Mouse (Mus musculus): ENCODE data around the gene Ube2d3. TPM values are rescaled to one million over a fixed set of nuclear protein-coding genes. Genes with fewer than 3 reads are reported as not detected.

The Ube2d3 gene
- polyA plus RNA-seq, 1 experiment, result 237 TPM

GRCm38 (mm10) chr3:135422856-135423607 lies 14.9 kb upstream of the Ube2d3 start:
- peak overlapping the region; percentile 80 for H3ac ChIP-seq (ENCODE audit: control insufficient read depth, insufficient read length)
- H3K27me3 ChIP-seq (ENCODE audit: control insufficient read depth, insufficient read depth, insufficient read length), result no peaks in the 10 kb centered on the region
- H3K4me3 ChIP-seq, result peak overlapping the region; percentile 82
- H3K4me2 ChIP-seq (ENCODE audit: low read depth), result peak overlapping the region; percentile 81
- H3K36me3 ChIP-seq (ENCODE audit: control insufficient read depth, insufficient read depth), result no peaks in the 10 kb centered on the region
- no peak for TF ChIP-seq MAX (IDR thresholded peaks at IDR 0.05; ENCODE audit: low read depth)
- no peak for TF ChIP-seq SRF (IDR thresholded peaks at IDR 0.05; ENCODE audit: control insufficient read depth, insufficient read length, low read depth)
- TF ChIP-seq POLR2A (IDR thresholded peaks at IDR 0.05; ENCODE audit: insufficient read length, low read depth), result peak; percentile 79
- TF ChIP-seq TCF12 (IDR thresholded peaks at IDR 0.05; ENCODE audit: insufficient read depth, poor library complexity, severe bottlenecking), result no peak
- peak; percentile 91 for TF ChIP-seq POLR2AphosphoS2 (IDR thresholded peaks at IDR 0.05; ENCODE audit: insufficient read length, low read depth)
- TF ChIP-seq USF1 (IDR thresholded peaks at IDR 0.05; ENCODE audit: low read depth), result peak; percentile 75
- TF ChIP-seq E2F4 (IDR thresholded peaks at IDR 0.05; ENCODE audit: insufficient read depth), result peak; percentile 2
- no peak for TF ChIP-seq REST (IDR thresholded peaks at IDR 0.05; ENCODE audit: insufficient read depth, insufficient read length)
- peak in 1 of 3 experiments; percentile 24 for TF ChIP-seq MYOG (IDR thresholded peaks at IDR 0.05; ENCODE audit: control insufficient read depth in 1 of 3, insufficient read depth in 1 of 3, insufficient read length in 2 of 3, low read depth in 2 of 3)
- no peak for TF ChIP-seq TCF3 (IDR thresholded peaks at IDR 0.05; ENCODE audit: insufficient read length, low read depth)
- peak in 1 of 3 experiments; percentile 52 for TF ChIP-seq MYOD1 (IDR thresholded peaks at IDR 0.05; ENCODE audit: control insufficient read depth in 1 of 3, insufficient read length in 2 of 3, low read depth in 2 of 3)
- no peak for TF ChIP-seq CEBPB (IDR thresholded peaks at IDR 0.05; ENCODE audit: insufficient read depth, poor library complexity, severe bottlenecking)
- peaks cover 76% of the 10 kb centered on the region for H3K79me2 ChIP-seq (ENCODE audit: control insufficient read depth, insufficient read depth)

DNA sequence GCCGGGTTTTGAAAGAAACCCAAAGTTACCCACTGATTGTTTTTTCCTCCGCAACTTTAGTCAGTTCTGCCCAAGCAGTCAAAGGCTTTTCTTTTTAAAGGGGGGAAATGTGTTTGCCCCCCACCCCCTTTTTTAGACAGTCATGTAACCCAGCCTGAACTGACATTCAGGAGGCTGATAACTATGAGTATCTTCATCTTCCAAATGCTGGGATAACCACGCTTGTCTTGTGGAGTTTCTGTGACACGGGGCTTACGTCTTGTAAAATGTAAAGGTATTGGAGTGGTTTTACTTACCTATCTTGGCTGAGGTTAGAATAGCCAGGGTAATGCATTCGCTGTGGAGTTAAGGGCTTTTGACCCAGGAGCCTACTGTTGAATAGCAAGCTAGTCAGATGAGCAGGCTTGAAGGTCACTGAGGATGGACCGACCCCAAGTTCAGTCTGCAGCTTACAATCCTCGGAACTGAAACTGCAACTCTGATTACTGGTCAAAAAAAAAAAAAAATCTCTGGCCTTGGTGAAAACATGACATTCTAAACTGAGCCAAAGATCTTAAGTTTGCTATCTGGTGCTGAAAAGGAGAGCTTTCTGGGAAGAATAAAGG lies 14.2 kb upstream of the Ube2d3 start, which contains the start of gene Cisd2:
TSS of gene Cisd2 (minus strand) at position 318 of the 605 bp plus-strand sequence.
- Histone ChIP-seq H3K27me3 (ENCODE audit: control insufficient read depth, insufficient read depth, insufficient read length) (no peaks in the 10 kb centered on the region), H3K4me2 (ENCODE audit: low read depth) (peak within 1 kb of the TSS; percentile 81), H3K36me3 (ENCODE audit: control insufficient read depth, insufficient read depth) (no peaks in the 10 kb centered on the region), H3K4me3 (peak within 1 kb of the TSS; percentile 82), H3ac (ENCODE audit: control insufficient read depth, insufficient read length) (peak within 1 kb of the TSS; percentile 80), H3K79me2 (ENCODE audit: control insufficient read depth, insufficient read depth) (peaks cover 72% of the 10 kb centered on the region)
- TF ChIP-seq TCF12 (IDR thresholded peaks at IDR 0.05; ENCODE audit: insufficient read depth, poor library complexity, severe bottlenecking), result no peak
- no peak for TF ChIP-seq REST (IDR thresholded peaks at IDR 0.05; ENCODE audit: insufficient read depth, insufficient read length)
- no peak for TF ChIP-seq POLR2A (IDR thresholded peaks at IDR 0.05; ENCODE audit: insufficient read length, low read depth)
- TF ChIP-seq CEBPB (IDR thresholded peaks at IDR 0.05; ENCODE audit: insufficient read depth, poor library complexity, severe bottlenecking), result no peak
- no peak for TF ChIP-seq MYOD1 (IDR thresholded peaks at IDR 0.05; ENCODE audit: control insufficient read depth in 1 of 3, insufficient read length in 2 of 3, low read depth in 2 of 3)
- no peak for TF ChIP-seq MYOG (IDR thresholded peaks at IDR 0.05; ENCODE audit: control insufficient read depth in 1 of 3, insufficient read depth in 1 of 3, insufficient read length in 2 of 3, low read depth in 2 of 3)
- TF ChIP-seq POLR2AphosphoS2 (IDR thresholded peaks at IDR 0.05; ENCODE audit: insufficient read length, low read depth), result no peak
- no peak for TF ChIP-seq E2F4 (IDR thresholded peaks at IDR 0.05; ENCODE audit: insufficient read depth)
- TF ChIP-seq USF1 (IDR thresholded peaks at IDR 0.05; ENCODE audit: low read depth), result no peak
- TF ChIP-seq TCF3 (IDR thresholded peaks at IDR 0.05; ENCODE audit: insufficient read length, low read depth), result no peak
- TF ChIP-seq SRF (IDR thresholded peaks at IDR 0.05; ENCODE audit: control insufficient read depth, insufficient read length, low read depth), result no peak
- TF ChIP-seq MAX (IDR thresholded peaks at IDR 0.05; ENCODE audit: low read depth), result no peak

GRCm38 (mm10) chr3:135436901-135437616 lies 890 bp upstream of the Ube2d3 start:
- TF ChIP-seq USF1 (IDR thresholded peaks at IDR 0.05; ENCODE audit: low read depth), result no peak
- TF ChIP-seq SRF (IDR thresholded peaks at IDR 0.05; ENCODE audit: control insufficient read depth, insufficient read length, low read depth), result no peak
- TF ChIP-seq E2F4 (IDR thresholded peaks at IDR 0.05; ENCODE audit: insufficient read depth), result no peak
- TF ChIP-seq REST (IDR thresholded peaks at IDR 0.05; ENCODE audit: insufficient read depth, insufficient read length), result no peak
- TF ChIP-seq POLR2A (IDR thresholded peaks at IDR 0.05; ENCODE audit: insufficient read length, low read depth), result no peak
- no peak for TF ChIP-seq MYOD1 (IDR thresholded peaks at IDR 0.05; ENCODE audit: control insufficient read depth in 1 of 3, insufficient read length in 2 of 3, low read depth in 2 of 3)
- no peak for TF ChIP-seq TCF3 (IDR thresholded peaks at IDR 0.05; ENCODE audit: insufficient read length, low read depth)
- TF ChIP-seq CEBPB (IDR thresholded peaks at IDR 0.05; ENCODE audit: insufficient read depth, poor library complexity, severe bottlenecking), result no peak
- TF ChIP-seq MAX (IDR thresholded peaks at IDR 0.05; ENCODE audit: low read depth), result no peak
- TF ChIP-seq TCF12 (IDR thresholded peaks at IDR 0.05; ENCODE audit: insufficient read depth, poor library complexity, severe bottlenecking), result no peak
- TF ChIP-seq POLR2AphosphoS2 (IDR thresholded peaks at IDR 0.05; ENCODE audit: insufficient read length, low read depth), result no peak
- TF ChIP-seq MYOG (IDR thresholded peaks at IDR 0.05; ENCODE audit: control insufficient read depth in 1 of 3, insufficient read depth in 1 of 3, insufficient read length in 2 of 3, low read depth in 2 of 3), result no peak
- Histone ChIP-seq H3K79me2 (ENCODE audit: control insufficient read depth, insufficient read depth) (peaks cover 27% of the 10 kb centered on the region), H3ac (ENCODE audit: control insufficient read depth, insufficient read length) (peak overlapping the region; percentile 94), H3K4me3 (peak overlapping the region; percentile 98), H3K36me3 (ENCODE audit: control insufficient read depth, insufficient read depth) (peaks cover 12% of the 10 kb centered on the region), H3K4me2 (ENCODE audit: low read depth) (peak overlapping the region; percentile 75), H3K27me3 (ENCODE audit: control insufficient read depth, insufficient read depth, insufficient read length) (no peaks in the 10 kb centered on the region)

GRCm38 (mm10) chr3:135438531-135438912 lies 573 bp downstream of the Ube2d3 start:
- Histone ChIP-seq H3K4me2 (ENCODE audit: low read depth) (no peak overlapping the region), H3K79me2 (ENCODE audit: control insufficient read depth, insufficient read depth) (peaks cover 42% of the 10 kb centered on the region), H3K36me3 (ENCODE audit: control insufficient read depth, insufficient read depth) (peaks cover 21% of the 10 kb centered on the region), H3K27me3 (ENCODE audit: control insufficient read depth, insufficient read depth, insufficient read length) (no peaks in the 10 kb centered on the region), H3K4me3 (peak overlapping the region; percentile 98), H3ac (ENCODE audit: control insufficient read depth, insufficient read length) (peak overlapping the region; percentile 94)
- TF ChIP-seq POLR2A (IDR thresholded peaks at IDR 0.05; ENCODE audit: insufficient read length, low read depth) (peak; percentile 65), SRF (IDR thresholded peaks at IDR 0.05; ENCODE audit: control insufficient read depth, insufficient read length, low read depth) (no peak), POLR2AphosphoS2 (IDR thresholded peaks at IDR 0.05; ENCODE audit: insufficient read length, low read depth) (peak; percentile 90), MYOD1 (IDR thresholded peaks at IDR 0.05; ENCODE audit: control insufficient read depth in 1 of 3, insufficient read length in 2 of 3, low read depth in 2 of 3) (peak in 2 of 3 experiments; percentile 72 to 90), MYOG (IDR thresholded peaks at IDR 0.05; ENCODE audit: control insufficient read depth in 1 of 3, insufficient read depth in 1 of 3, insufficient read length in 2 of 3, low read depth in 2 of 3) (peak in 2 of 3 experiments; percentile 82 to 89), USF1 (IDR thresholded peaks at IDR 0.05; ENCODE audit: low read depth) (no peak), CEBPB (IDR thresholded peaks at IDR 0.05; ENCODE audit: insufficient read depth, poor library complexity, severe bottlenecking) (no peak), REST (IDR thresholded peaks at IDR 0.05; ENCODE audit: insufficient read depth, insufficient read length) (peak; percentile 46), TCF3 (IDR thresholded peaks at IDR 0.05; ENCODE audit: insufficient read length, low read depth) (peak; percentile 67)

All from myocyte (in vitro differentiated cells).